Mouse (Mus musculus) A20 (cell line): ENCODE data around the gene Rtkn2.

Source experiments
- DNase-seq: peaks from one replicate; pipeline ENCODE4 v3.0.0-alpha.2; 2011; ENCODE audit warnings: low read depth, low spot score

Gene Rtkn2

DNA sequence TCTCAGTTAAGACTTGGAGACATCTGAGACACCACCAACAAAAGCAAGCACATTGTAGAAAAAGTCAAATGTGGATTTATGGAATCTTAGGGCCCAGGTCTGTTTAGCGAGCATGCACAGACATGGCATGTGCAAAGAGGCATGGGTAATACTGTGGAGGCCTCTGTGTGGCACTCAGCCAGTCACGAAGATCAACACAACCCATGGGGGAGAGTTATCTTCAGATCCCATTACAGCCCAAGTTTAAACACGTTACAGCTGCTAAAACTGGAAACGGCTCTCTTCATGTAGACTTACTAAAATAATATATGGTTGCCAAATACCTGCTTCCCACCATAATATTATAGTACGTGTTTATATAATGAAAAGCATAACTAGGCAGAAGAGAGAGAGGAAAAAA, 124.6 kb downstream of the Rtkn2 start:
- no peak for DNase-seq

DNA sequence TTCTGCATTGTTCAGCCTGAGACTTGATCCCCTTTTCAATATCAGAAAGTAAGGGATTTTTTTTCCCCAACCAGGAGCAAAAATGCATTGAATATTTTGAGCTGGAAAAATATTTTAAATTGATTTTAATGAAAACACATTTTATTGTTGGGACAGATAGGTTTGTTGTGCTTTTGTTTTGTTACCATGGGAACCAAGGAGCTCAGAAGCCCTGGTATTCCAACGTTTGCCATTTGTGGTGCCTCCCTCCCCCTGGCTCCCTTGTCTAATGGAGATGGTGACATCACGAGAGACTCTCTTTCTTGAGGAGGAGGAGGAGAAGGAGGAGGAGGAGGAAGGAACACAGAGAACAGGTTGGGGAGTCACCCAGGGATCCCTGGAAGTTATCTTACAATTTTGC, 125.1 kb downstream of the Rtkn2 start:
- no peak for DNase-seq

DNA sequence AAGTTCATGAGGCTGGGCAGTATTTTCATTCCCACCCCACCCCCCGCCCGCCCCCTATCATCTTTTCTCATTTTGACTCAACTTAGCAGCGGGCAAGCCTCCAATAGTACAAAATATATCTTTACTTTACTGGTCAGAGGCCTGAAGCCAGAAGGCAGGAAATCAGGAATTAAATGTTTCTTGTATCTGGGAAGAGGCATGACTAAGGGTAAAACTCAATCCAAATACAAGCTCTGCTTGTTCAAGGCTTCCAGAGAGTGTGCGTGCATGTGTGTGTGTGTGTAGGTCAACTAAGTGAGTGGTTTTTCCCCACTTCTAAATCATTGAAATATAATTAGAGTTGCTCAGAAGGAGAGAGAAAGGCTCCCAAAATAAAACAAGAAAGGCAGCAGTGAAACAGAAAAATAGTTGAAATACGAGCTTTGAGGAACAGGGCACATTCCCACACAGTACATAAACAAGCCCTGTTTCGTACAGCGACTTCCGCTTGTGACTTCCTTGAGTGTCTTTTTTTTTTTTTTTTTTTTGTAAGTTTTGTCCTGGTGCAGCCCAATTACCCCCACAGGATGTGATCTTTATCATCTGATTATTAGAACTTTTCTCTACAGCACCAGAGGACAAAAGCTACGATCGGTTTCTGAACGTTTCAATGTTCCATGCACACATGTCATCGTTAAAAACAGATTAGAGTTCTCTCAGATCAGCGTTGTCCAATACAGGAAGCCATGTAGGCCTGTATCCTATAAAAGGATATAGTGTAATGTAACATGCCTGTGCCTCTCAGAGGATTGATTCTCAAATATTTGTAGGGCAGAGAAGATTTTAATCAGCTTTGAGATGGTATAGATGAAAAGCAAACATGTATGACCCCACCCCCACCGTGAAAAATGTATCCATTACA, 125.8 kb downstream of the Rtkn2 start:
- no peak for DNase-seq

DNA sequence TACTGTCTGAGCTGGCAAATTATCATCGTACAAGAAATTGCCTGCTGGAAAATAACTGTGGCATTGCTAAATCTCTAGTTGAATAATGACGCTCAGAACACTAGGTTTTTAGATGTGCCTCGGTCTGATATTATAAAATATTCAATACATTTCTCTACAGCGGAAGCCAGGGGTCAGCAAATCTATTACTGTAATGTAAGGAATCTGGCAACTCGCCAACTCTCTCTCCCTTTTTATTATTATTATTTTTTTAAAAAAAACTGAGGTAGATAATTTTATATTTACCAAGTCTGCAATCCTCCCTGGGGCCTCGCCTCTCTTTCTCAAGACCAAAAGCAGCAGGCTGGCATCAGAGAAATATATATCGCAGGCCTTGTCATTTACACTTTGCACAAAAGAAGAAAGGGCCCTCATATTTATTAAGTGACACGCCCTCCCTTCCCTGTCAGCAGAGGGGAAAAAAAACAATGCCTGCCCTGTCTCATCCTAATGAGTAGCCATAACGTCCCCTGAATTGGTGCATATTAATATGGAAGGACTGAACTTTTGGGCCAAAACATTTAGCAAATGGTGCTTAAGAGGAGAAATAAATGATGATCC, 127.1 kb downstream of the Rtkn2 start:
- no peak for DNase-seq

DNA sequence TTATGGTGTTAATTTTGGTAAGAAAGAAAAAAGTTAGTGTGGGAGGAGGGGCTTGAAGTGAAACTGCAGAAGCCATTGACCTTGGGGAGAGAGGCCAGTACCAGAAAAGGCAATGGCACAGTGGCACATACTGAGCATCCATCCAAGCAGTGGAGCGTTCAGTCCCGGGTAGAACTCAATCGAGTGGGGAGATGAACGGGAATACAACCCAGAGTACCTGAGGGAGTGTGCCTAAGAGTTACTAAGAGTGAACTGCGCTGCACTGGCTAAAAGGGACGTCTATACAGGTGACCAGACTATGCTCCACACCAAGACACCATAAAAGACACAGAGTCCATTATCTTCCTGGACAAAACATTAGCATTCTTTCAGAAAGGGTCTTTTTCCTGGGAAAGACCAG, 128.3 kb downstream of the Rtkn2 start:
- no peak for DNase-seq
